Mouse (Mus musculus): ENCODE data around the gene Fam118a. TPM values are rescaled to one million over a fixed set of nuclear protein-coding genes. Genes with fewer than 3 reads are reported as not detected.
A peak's percentile ranks its signal among the peaks of the same experiment; 100 is the strongest.

Gene Fam118a
- total and polyA plus RNA-seq, 3 experiments = 11.7 to 12.9 TPM; not detected in 1

DNA sequence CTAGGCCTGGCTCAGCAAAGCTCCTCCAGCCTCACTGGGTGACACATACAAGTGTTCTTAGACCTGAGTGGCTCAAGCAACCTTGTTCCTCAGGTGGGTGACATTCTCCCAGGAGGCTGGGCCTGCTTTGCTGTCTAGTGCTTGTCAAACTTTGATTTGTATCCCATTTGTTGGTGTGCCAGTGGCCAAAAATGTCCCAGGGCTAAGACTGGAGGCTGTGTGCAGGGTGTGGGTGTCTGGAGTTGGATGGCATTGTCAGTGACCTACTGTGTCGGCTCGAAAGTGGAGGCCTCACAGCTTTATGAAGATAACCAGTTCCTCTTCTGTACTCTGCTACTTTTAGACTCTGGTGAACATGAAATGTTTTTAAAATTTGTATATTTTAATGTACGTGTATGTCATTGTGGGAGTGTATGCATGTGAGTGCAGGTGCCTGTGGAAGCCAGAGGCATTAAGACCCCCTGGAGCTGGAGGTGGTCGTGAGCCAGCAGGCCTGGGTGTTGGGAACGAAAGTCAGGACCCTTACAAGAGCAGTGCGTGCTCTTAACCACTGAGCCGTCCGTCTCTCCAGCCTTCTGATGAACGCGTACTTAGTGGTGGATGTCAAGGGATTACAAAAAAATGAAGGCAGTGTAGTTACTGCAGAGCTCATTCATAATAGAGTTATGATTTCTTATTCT lies 12.9 kb downstream of the Fam118a start:
- no peak for TF ChIP-seq HCFC1 (IDR thresholded peaks at IDR 0.05; ENCODE audit: low read depth, low read length)
- TF ChIP-seq MAFK (IDR thresholded peaks at IDR 0.05; ENCODE audit: borderline replicate concordance, low read depth, low read length) = no peak
- TF ChIP-seq KAT2A (conservative IDR thresholded peaks at IDR 0.05; ENCODE audit: low read depth, low read length) = no peak
- no peak for TF ChIP-seq RCOR1 (IDR thresholded peaks at IDR 0.05; ENCODE audit: low read depth, low read length)
- no peak for TF ChIP-seq CHD1 (IDR thresholded peaks at IDR 0.05; ENCODE audit: low read depth, low read length)
- no peak for TF ChIP-seq ZMIZ1 (IDR thresholded peaks at IDR 0.05; ENCODE audit: low read depth, low read length)
- TF ChIP-seq NRF1 (IDR thresholded peaks at IDR 0.05; ENCODE audit: insufficient read depth, low read depth, low read length, poor library complexity, severe bottlenecking) = no peak
- TF ChIP-seq POLR2AphosphoS2 (IDR thresholded peaks at IDR 0.05; ENCODE audit: low read length) = no peak
- TF ChIP-seq RAD21 (IDR thresholded peaks at IDR 0.05; ENCODE audit: low read depth, low read length) = no peak
- TF ChIP-seq BHLHE40 (IDR thresholded peaks at IDR 0.05; ENCODE audit: borderline replicate concordance, low read depth, low read length) = no peak
- no peak for TF ChIP-seq UBTF (IDR thresholded peaks at IDR 0.05; ENCODE audit: borderline replicate concordance, insufficient read depth, low read depth, low read length)
- no peak for TF ChIP-seq JUND (IDR thresholded peaks at IDR 0.05; ENCODE audit: low read depth, low read length)
- H3K4me1 ChIP-seq (ENCODE audit: control insufficient read depth in 1 of 2, insufficient read depth in 2 of 2, low read length in 2 of 2) = peaks cover 0 to 13% of the 10 kb centered on the region in 2 experiments; a peak in 2 of 4 replicates

DNA sequence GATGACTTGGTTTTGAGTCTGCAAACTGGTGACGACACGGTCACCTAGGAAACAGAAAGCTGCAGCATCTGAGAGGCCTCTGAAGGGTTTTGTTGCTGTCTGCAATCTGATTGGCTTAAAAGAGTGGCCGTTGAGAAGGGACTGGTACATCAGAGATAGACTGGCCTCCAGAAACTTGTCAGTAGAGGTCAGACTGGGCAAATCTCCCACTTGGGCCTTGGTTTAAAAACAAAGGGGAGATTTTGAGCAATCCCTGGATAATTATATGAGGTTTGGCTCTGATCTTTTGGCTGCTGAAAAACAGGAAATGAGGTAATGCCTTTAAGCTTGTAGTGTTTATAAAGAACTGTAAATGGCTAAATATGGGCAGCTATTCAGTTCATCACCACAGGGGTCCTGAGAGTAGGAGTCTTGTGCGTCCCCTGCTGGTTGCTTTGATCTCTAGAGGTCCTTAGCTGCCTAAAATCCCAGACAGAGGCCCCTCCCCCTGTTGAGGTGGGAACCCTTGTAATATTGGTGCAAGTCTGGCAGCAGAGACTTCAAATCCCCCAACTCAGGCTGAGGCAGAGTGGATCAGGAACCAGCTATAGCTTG lies 13.7 kb downstream of the Fam118a start:
- Histone ChIP-seq H3K4me1 (ENCODE audit: control insufficient read depth in 1 of 2, insufficient read depth in 2 of 2, low read length in 2 of 2) (peaks cover 0 to 12% of the 10 kb centered on the region in 2 experiments; a peak in 2 of 4 replicates), H3K4me3 (ENCODE audit: control insufficient read depth in 1 of 2, insufficient read depth in 1 of 2, low read depth in 2 of 2, low read length in 2 of 2) (no peak overlapping the region), H3K36me3 (ENCODE audit: control insufficient read depth in 1 of 2, insufficient read depth in 2 of 2, low read length in 2 of 2) (peaks cover 0 to 10% of the 10 kb centered on the region in 2 experiments; a peak in 2 of 4 replicates), H3K79me2 (ENCODE audit: control insufficient read depth, insufficient read depth, low read length, poor library complexity) (peaks cover 4% of the 10 kb centered on the region; the same call in 1 of the 2 replicates), H3K9ac (ENCODE audit: control insufficient read depth, low read depth, low read length, poor library complexity, severe bottlenecking) (no peak overlapping the region), H3K27ac (ENCODE audit: control insufficient read depth, low read depth, low read length) (no peak overlapping the region), H3K27me3 (ENCODE audit: control insufficient read depth in 1 of 2, insufficient read depth in 2 of 2, low read length in 2 of 2) (no peaks in the 10 kb centered on the region), H3K9me3 (replicated peaks; ENCODE audit: insufficient read depth, low read length) (no peaks in the 10 kb centered on the region)
- peak; percentile 49 for DNase-seq (ENCODE audit: low read depth, low spot score)
- TF ChIP-seq SMC3 (IDR thresholded peaks at IDR 0.05; ENCODE audit: low read depth, low read length) = peak; percentile 24
- TF ChIP-seq CTCF (IDR thresholded peaks at IDR 0.05 in 2 of 3, conservative IDR thresholded peaks at IDR 0.05 in 1 of 3; ENCODE audit: control insufficient read depth in 1 of 3, insufficient read depth in 1 of 3, low read depth in 2 of 3, low read length in 3 of 3, poor library complexity in 1 of 3, severe bottlenecking in 1 of 3) = peak in 2 of 3 experiments; percentile 25 to 35; a peak in 3 of 6 replicates
- no peak for TF ChIP-seq GABPA (IDR thresholded peaks at IDR 0.05; ENCODE audit: low read depth, low read length)
- TF ChIP-seq POLR2AphosphoS5 (IDR thresholded peaks at IDR 0.05; ENCODE audit: borderline replicate concordance, low read depth, low read length) = no peak
- no peak for TF ChIP-seq SIN3A (IDR thresholded peaks at IDR 0.05; ENCODE audit: low read length)

More for the DNA sequence above, 12.9 kb downstream of the Fam118a start:
- no peak overlapping the region for H3K9ac ChIP-seq (ENCODE audit: control insufficient read depth, low read depth, low read length, poor library complexity, severe bottlenecking)
- DNase-seq (ENCODE audit: low read depth, low spot score) = no peak
- H3K27ac ChIP-seq (ENCODE audit: control insufficient read depth, low read depth, low read length) = no peak overlapping the region
- H3K4me3 ChIP-seq (ENCODE audit: control insufficient read depth in 1 of 2, insufficient read depth in 1 of 2, low read depth in 2 of 2, low read length in 2 of 2) = no peak overlapping the region
- H3K36me3 ChIP-seq (ENCODE audit: control insufficient read depth in 1 of 2, insufficient read depth in 2 of 2, low read length in 2 of 2) = peaks cover 0 to 11% of the 10 kb centered on the region in 2 experiments; a peak in 2 of 4 replicates
- no peaks in the 10 kb centered on the region for H3K27me3 ChIP-seq (ENCODE audit: control insufficient read depth in 1 of 2, insufficient read depth in 2 of 2, low read length in 2 of 2)
- H3K79me2 ChIP-seq (ENCODE audit: control insufficient read depth, insufficient read depth, low read length, poor library complexity) = peaks cover 8% of the 10 kb centered on the region; the same call in 1 of the 2 replicates
- H3K9me3 ChIP-seq (replicated peaks; ENCODE audit: insufficient read depth, low read length) = no peaks in the 10 kb centered on the region

Data from MEL (cell line).